Mouse (Mus musculus): ENCODE data around the gene Lect2. TPM values are rescaled to one million over a fixed set of nuclear protein-coding genes. Genes with fewer than 3 reads are reported as not detected.

The Lect2 gene
- not detected in 2 replicates for total RNA-seq (2014; rRNA removed; ENCODE audit: low replicate concordance)
- not detected in 2 replicates for polyA plus RNA-seq (2015; fragmentation: Nextera tagmentation; extraction: Ambion mirVana)

GRCm38 (mm10) chr13:56548401-56548800 is at the start of gene Lect2:
Lect2 (minus strand) TSS chr13:56548502.
- H3K4me3 ChIP-seq (ENCODE audit: low read depth, low read length), result no peak within 1 kb of the TSS
- H3K36me3 ChIP-seq (replicated peaks; ENCODE audit: control insufficient read depth, insufficient read depth, low read length), result no peaks in the 10 kb centered on the region
- H3K27me3 ChIP-seq (ENCODE audit: control insufficient read depth, insufficient read depth, low read length), result no peaks in the 10 kb centered on the region
- 71% methylated on average over 9 of the region's 9 CpGs for WGBS
- ATAC-seq (ENCODE audit: insufficient read depth, low read depth) (no peak), DNase-seq (ENCODE audit: low spot score) (no peak)
- H3K4me1 ChIP-seq (ENCODE audit: control insufficient read depth, insufficient read depth), result peaks cover 20% of the 10 kb centered on the region
- no peaks in the 10 kb centered on the region for H3K9me3 ChIP-seq (replicated peaks; ENCODE audit: control insufficient read depth, low read length)
- H3K4me2 ChIP-seq (ENCODE audit: low read depth, low read length), result no peak within 1 kb of the TSS
- TF ChIP-seq EP300 (IDR thresholded peaks at IDR 0.05; ENCODE audit: low read depth) (no peak), CTCF (IDR thresholded peaks at IDR 0.05; ENCODE audit: low read depth) (no peak)
- H3K9ac ChIP-seq (replicated peaks; ENCODE audit: low read depth, low read length), result no peak within 1 kb of the TSS
- H3K27ac ChIP-seq (ENCODE audit: low read depth), result no peak within 1 kb of the TSS

DNA sequence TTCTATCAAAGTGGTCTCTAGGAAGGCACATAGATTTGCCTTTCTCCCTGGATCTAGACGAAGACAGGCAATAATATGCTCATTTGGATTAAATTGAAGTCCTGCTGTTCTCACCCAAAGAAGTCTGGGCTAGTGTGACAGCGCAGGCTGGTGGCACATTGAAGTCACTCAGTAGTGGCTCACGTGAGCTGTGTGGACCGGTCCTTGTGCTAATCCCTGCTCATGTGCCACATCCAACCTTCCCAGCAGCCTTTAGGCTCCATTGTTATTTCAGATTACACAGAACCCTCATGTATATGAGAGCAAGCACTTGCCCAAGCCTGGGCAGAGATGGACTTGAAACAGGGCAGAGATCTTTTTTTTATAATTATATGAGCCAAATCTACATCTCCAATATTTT is 49.0 kb upstream of the Lect2 start:
- 87% methylated on average over 4 of the region's 4 CpGs for WGBS
- no peak for ATAC-seq (ENCODE audit: insufficient read depth, low read depth)
- H3K4me1 ChIP-seq (ENCODE audit: control insufficient read depth, insufficient read depth), result peaks cover 77% of the 10 kb centered on the region

GRCm38 (mm10) chr13:56595246-56595645 is 46.9 kb upstream of the Lect2 start:
- WGBS, result 53% methylated on average over 8 of the region's 8 CpGs
- TF ChIP-seq EP300 (IDR thresholded peaks at IDR 0.05; ENCODE audit: low read depth) (no peak), CTCF (IDR thresholded peaks at IDR 0.05; ENCODE audit: low read depth) (no peak)
- H3K4me3 ChIP-seq (ENCODE audit: low read depth, low read length), result no peak overlapping the region
- H3K9ac ChIP-seq (replicated peaks; ENCODE audit: low read depth, low read length), result no peak overlapping the region
- no peaks in the 10 kb centered on the region for H3K9me3 ChIP-seq (replicated peaks; ENCODE audit: control insufficient read depth, low read length)
- H3K36me3 ChIP-seq (replicated peaks; ENCODE audit: control insufficient read depth, insufficient read depth, low read length), result no peaks in the 10 kb centered on the region
- H3K27me3 ChIP-seq (ENCODE audit: control insufficient read depth, insufficient read depth, low read length), result no peaks in the 10 kb centered on the region
- H3K4me2 ChIP-seq (ENCODE audit: low read depth, low read length), result no peak overlapping the region
- no peak overlapping the region for H3K27ac ChIP-seq (ENCODE audit: low read depth)
- peaks cover 64% of the 10 kb centered on the region for H3K4me1 ChIP-seq (ENCODE audit: control insufficient read depth, insufficient read depth)
- no peak for ATAC-seq (ENCODE audit: insufficient read depth, low read depth)
- no peak for DNase-seq (ENCODE audit: low spot score)

More for the DNA sequence above, 49.0 kb upstream of the Lect2 start:
- H3K9me3 ChIP-seq (replicated peaks; ENCODE audit: control insufficient read depth, low read length), result no peaks in the 10 kb centered on the region
- no peak for TF ChIP-seq CTCF (IDR thresholded peaks at IDR 0.05; ENCODE audit: low read depth)
- no peak for TF ChIP-seq EP300 (IDR thresholded peaks at IDR 0.05; ENCODE audit: low read depth)
- DNase-seq (ENCODE audit: low spot score), result no peak
- H3K27me3 ChIP-seq (ENCODE audit: control insufficient read depth, insufficient read depth, low read length), result no peaks in the 10 kb centered on the region
- H3K4me2 ChIP-seq (ENCODE audit: low read depth, low read length), result no peak overlapping the region
- no peak overlapping the region for H3K9ac ChIP-seq (replicated peaks; ENCODE audit: low read depth, low read length)
- H3K4me3 ChIP-seq (ENCODE audit: low read depth, low read length), result no peak overlapping the region
- H3K27ac ChIP-seq (ENCODE audit: low read depth), result no peak overlapping the region
- H3K36me3 ChIP-seq (replicated peaks; ENCODE audit: control insufficient read depth, insufficient read depth, low read length), result no peaks in the 10 kb centered on the region

- TF ChIP-seq CTCF (IDR thresholded peaks at IDR 0.05; ENCODE audit: low read depth) (no peak), EP300 (IDR thresholded peaks at IDR 0.05; ENCODE audit: low read depth) (no peak)
- Histone ChIP-seq H3K4me1 (ENCODE audit: control insufficient read depth, insufficient read depth) (peaks cover 63% of the 10 kb centered on the region), H3K9me3 (replicated peaks; ENCODE audit: control insufficient read depth, low read length) (no peaks in the 10 kb centered on the region), H3K27me3 (ENCODE audit: control insufficient read depth, insufficient read depth, low read length) (no peaks in the 10 kb centered on the region), H3K36me3 (replicated peaks; ENCODE audit: control insufficient read depth, insufficient read depth, low read length) (no peaks in the 10 kb centered on the region), H3K27ac (ENCODE audit: low read depth) (peak overlapping the region; percentile 43), H3K4me2 (ENCODE audit: low read depth, low read length) (no peak overlapping the region), H3K4me3 (ENCODE audit: low read depth, low read length) (no peak overlapping the region), H3K9ac (replicated peaks; ENCODE audit: low read depth, low read length) (no peak overlapping the region)
- DNase-seq (ENCODE audit: low spot score), result peak; percentile 72
- peak; percentile 69 for ATAC-seq (ENCODE audit: insufficient read depth, low read depth)
- WGBS, result 29% methylated on average over 7 of the region's 7 CpGs
These were observed 45.7 kb upstream of the Lect2 start for GRCm38 (mm10) chr13:56593961-56594391.

- no peak overlapping the region for H3K4me2 ChIP-seq (ENCODE audit: low read depth, low read length)
- 71% methylated on average over 5 of the region's 5 CpGs for WGBS
These were observed 44.9 kb upstream of the Lect2 start for GRCm38 (mm10) chr13:56593196-56593595.

DNA sequence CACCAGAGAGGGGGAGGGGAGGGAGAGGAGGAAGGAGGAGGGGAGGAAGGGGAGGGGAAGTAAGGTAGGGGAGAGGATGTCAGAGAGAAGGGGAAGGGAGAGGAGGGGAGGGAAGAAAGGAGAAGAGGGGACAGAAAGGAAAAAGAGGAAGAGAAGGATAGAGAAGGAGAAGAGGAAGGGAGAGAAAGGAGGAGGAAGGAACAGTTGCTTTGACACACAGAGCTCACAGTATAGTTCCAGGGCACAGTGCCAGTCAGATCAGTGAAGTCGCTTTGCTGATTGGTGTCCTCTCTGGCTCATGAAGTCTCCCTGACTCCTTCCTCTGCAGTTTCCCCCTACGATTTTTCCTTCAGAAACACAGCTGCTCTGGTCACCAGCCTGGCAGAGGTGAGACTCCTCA is 43.6 kb upstream of the Lect2 start:
- Histone ChIP-seq H3K27ac (ENCODE audit: low read depth) (no peak overlapping the region), H3K4me1 (ENCODE audit: control insufficient read depth, insufficient read depth) (peaks cover 50% of the 10 kb centered on the region), H3K4me3 (ENCODE audit: low read depth, low read length) (no peak overlapping the region), H3K27me3 (ENCODE audit: control insufficient read depth, insufficient read depth, low read length) (no peaks in the 10 kb centered on the region), H3K4me2 (ENCODE audit: low read depth, low read length) (no peak overlapping the region), H3K9me3 (replicated peaks; ENCODE audit: control insufficient read depth, low read length) (no peaks in the 10 kb centered on the region), H3K36me3 (replicated peaks; ENCODE audit: control insufficient read depth, insufficient read depth, low read length) (no peaks in the 10 kb centered on the region), H3K9ac (replicated peaks; ENCODE audit: low read depth, low read length) (no peak overlapping the region)
- DNase-seq (ENCODE audit: low spot score), result no peak
- no peak for ATAC-seq (ENCODE audit: insufficient read depth, low read depth)
- WGBS, result 35% methylated on average over 2 of the region's 2 CpGs
- no peak for TF ChIP-seq CTCF (IDR thresholded peaks at IDR 0.05; ENCODE audit: low read depth)
- TF ChIP-seq EP300 (IDR thresholded peaks at IDR 0.05; ENCODE audit: low read depth), result no peak

More at GRCm38 (mm10) chr13:56593196-56593595, 44.9 kb upstream of the Lect2 start:
- Histone ChIP-seq H3K36me3 (replicated peaks; ENCODE audit: control insufficient read depth, insufficient read depth, low read length) (no peaks in the 10 kb centered on the region), H3K4me3 (ENCODE audit: low read depth, low read length) (no peak overlapping the region), H3K4me1 (ENCODE audit: control insufficient read depth, insufficient read depth) (peaks cover 61% of the 10 kb centered on the region), H3K27me3 (ENCODE audit: control insufficient read depth, insufficient read depth, low read length) (no peaks in the 10 kb centered on the region), H3K9me3 (replicated peaks; ENCODE audit: control insufficient read depth, low read length) (no peaks in the 10 kb centered on the region), H3K27ac (ENCODE audit: low read depth) (no peak overlapping the region), H3K9ac (replicated peaks; ENCODE audit: low read depth, low read length) (no peak overlapping the region)
- no peak for ATAC-seq (ENCODE audit: insufficient read depth, low read depth)
- no peak for TF ChIP-seq CTCF (IDR thresholded peaks at IDR 0.05; ENCODE audit: low read depth)
- no peak for DNase-seq (ENCODE audit: low spot score)

Measured in heart, postnatal 0 days (tissue).